Mouse (Mus musculus): ENCODE data around the gene Olfr1508. TPM values are rescaled to one million over a fixed set of nuclear protein-coding genes. Genes with fewer than 3 reads are reported as not detected.
"Not testable (repeated sequence)": the region's sequence is repeated elsewhere in the genome, so short reads cannot be mapped to it uniquely, and the experiment has no call there.

Olfr1508 gene
- not detected for polyA plus RNA-seq (2017; shearing (Covaris generic))

DNA sequence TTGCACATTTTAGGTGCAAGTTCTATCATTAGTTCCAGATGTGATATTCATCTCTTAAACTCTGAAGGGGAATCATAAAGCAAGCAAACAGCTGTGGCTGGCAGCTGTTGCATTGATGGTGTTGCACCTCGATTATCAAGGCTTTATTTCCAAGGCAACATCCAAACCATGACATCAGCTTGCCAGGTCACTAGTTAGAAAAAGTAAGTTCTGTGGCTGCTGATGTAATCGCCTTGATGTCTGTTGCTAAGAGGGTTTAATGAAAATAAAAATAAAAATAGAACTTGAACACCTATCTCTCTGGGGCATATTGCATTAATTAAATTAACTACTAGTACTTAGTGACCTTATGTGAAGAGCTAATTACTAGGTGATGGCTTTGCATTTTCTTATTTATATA lies at the start of gene Olfr1508:
Gene Olfr1508, minus strand, starts transcription at position 101 of the 400 bp plus-strand sequence.
- no peak for ATAC-seq

DNA sequence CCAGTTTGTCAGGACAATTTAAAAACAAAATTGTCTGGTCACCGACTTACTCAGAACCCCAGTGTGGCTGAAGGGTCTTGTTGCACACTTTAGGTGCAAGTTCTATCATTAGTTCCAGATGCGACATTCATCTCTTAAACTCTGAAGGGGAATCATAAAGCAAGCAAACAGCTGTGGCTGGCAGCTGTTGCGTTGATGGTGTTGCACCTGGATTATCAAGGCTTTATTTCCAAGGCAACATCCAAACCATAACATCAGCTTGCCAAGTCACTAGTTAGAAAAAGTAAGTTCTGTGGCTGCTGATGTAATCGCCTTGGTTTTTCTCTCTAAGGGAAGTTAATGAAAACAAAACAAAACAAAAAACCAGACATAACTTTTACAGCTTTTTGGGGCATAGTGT lies 28.2 kb upstream of the Olfr1508 start, which contains the start of gene Olfr1507:
Gene Olfr1507, minus strand, starts transcription at position 234 of the 400 bp plus-strand sequence.
- ATAC-seq = no peak

- no peak for ATAC-seq
Observed at GRCm38 (mm10) chr14:52465738-52466137, 1.6 kb downstream of the Olfr1508 start.

DNA sequence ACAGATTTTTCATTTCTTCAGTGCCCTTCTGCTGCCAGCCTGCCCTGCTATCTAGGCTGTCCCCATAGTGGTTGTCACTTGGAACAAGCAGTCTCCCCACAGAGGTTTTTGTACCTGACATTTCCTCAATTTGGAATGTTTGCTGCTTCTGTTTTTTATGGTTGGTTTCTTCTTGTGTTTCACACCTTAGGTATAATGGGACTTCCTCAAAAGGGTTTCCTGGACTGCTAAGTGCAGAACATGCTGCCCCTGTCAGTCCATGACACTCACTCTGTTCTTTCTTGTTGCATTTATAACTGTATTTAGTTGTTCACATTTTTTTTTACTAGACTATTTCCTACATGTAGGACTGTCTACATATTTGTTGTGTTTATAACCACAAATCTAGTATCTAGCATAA lies 5.4 kb downstream of the Olfr1508 start:
- ATAC-seq = no peak

- ATAC-seq = no peak
Observed at GRCm38 (mm10) chr14:52451138-52451537, 16.2 kb downstream of the Olfr1508 start.

GRCm38 (mm10) chr14:52442690-52443089 lies 24.6 kb downstream of the Olfr1508 start, which contains the start of gene Olfr1509:
TSS of gene Olfr1509 (plus strand) at chr14:52442990.
- ATAC-seq = no peak

DNA sequence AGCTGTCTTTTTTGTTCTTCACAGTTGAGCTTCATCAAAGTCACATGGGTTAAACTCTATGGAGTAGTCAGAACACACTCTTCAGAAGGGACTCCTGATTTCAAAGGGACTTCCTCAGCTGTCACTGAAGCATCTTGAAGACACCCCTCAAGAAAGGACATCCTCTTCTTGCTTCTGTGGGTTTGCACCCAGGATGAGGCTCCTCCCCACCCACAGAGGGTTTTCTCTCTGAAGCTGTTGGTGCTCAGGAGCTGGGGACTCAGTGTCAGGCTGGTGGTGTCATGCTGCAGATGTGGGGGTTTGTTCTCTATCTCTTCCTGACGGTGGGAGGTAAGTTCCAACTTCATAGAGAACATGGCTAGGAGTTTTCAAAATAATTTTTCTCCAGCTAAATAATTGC lies 39.6 kb downstream of the Olfr1508 start:
- ATAC-seq = no peak

- ATAC-seq = no peak
Observed at GRCm38 (mm10) chr14:52414273-52414672, 53.0 kb downstream of the Olfr1508 start, which contains the start of gene Olfr1510. TSS of gene Olfr1510 (minus strand) at chr14:52414373.

- ATAC-seq = not testable (repeated sequence)
Observed at GRCm38 (mm10) chr14:52410142-52410919, 57.0 kb downstream of the Olfr1508 start.

Other genes starting within 250 kb of the Olfr1508 start
- 10 to 100 TPM; 58.3 to 58.5 TPM for gene Chd8, start 209.7 kb downstream of the Olfr1508 start, polyA plus RNA-seq (2017; shearing (Covaris generic))
- 10 to 100 TPM; 66.0 to 76.9 TPM for gene Tox4, start 188.3 kb downstream of the Olfr1508 start, polyA plus RNA-seq (2017; shearing (Covaris generic))
- gene Rab2b, start 187.9 kb downstream of the Olfr1508 start, polyA plus RNA-seq (2017; shearing (Covaris generic)) = 10 to 100 TPM; 14.5 to 17.3 TPM
- gene Mettl3, start 162.4 kb downstream of the Olfr1508 start, polyA plus RNA-seq (2017; shearing (Covaris generic)) = 10 to 100 TPM; 32.3 to 33.8 TPM
- gene Sall2, start 138.7 kb downstream of the Olfr1508 start, polyA plus RNA-seq (2017; shearing (Covaris generic)) = 1 to 10 TPM; 2.9 to 4.1 TPM
- gene Olfr1513, start 111.1 kb downstream of the Olfr1508 start, polyA plus RNA-seq (2017; shearing (Covaris generic)) = under 1 TPM in 1 of 2 experiments, not detected in 1; 0.12 TPM
- not detected for gene Olfr1512, start 88.3 kb downstream of the Olfr1508 start, polyA plus RNA-seq (2017; shearing (Covaris generic))
- gene Olfr1511, start 70.1 kb downstream of the Olfr1508 start, polyA plus RNA-seq (2017; shearing (Covaris generic)) = not detected
- not detected for gene Olfr1510, start 53.1 kb downstream of the Olfr1508 start, polyA plus RNA-seq (2017; shearing (Covaris generic))
- gene Olfr1509, start 24.5 kb downstream of the Olfr1508 start, polyA plus RNA-seq (2017; shearing (Covaris generic)) = not detected
- under 1 TPM in 1 of 2 experiments, not detected in 1; 0.81 TPM for gene Olfr1507, start 28.3 kb upstream of the Olfr1508 start, polyA plus RNA-seq (2017; shearing (Covaris generic))

Data from activated CD4-positive, CD25-positive, alpha-beta regulatory T cell, adult 4 months (primary cell).